Mouse (Mus musculus) kidney, adult 9 months (tissue): ENCODE results near the gene Mall.

Source experiments
- DNase-seq: peaks from one replicate; pipeline ENCODE4 v3.0.0; 2022

Gene Mall

GRCm38 (mm10) chr2:127729671-127730070 lies at the start of gene Mall:
Gene Mall, minus strand, starts transcription at chr2:127729932.
- no peak for DNase-seq

- DNase-seq, result no peak
Observed at GRCm38 (mm10) chr2:127778451-127778850, 48.7 kb upstream of the Mall start.

GRCm38 (mm10) chr2:127775013-127775412 lies 45.3 kb upstream of the Mall start:
- DNase-seq, result peak; percentile 12

GRCm38 (mm10) chr2:127774578-127774941 lies 44.8 kb upstream of the Mall start:
- no peak for DNase-seq

GRCm38 (mm10) chr2:127773938-127774577 lies 44.3 kb upstream of the Mall start:
- no peak for DNase-seq

- DNase-seq, result no peak
Observed at GRCm38 (mm10) chr2:127761587-127761986, 31.9 kb upstream of the Mall start.

GRCm38 (mm10) chr2:127760429-127761000 lies 30.8 kb upstream of the Mall start:
- DNase-seq, result no peak

- DNase-seq, result no peak
Observed at GRCm38 (mm10) chr2:127760014-127760413, 30.3 kb upstream of the Mall start.

GRCm38 (mm10) chr2:127759157-127759880 lies 29.6 kb upstream of the Mall start:
- DNase-seq, result no peak

GRCm38 (mm10) chr2:127757171-127757570 lies 27.4 kb upstream of the Mall start:
- DNase-seq, result no peak

GRCm38 (mm10) chr2:127754113-127754512 lies 24.4 kb upstream of the Mall start:
- no peak for DNase-seq

GRCm38 (mm10) chr2:127751849-127752610 lies 22.3 kb upstream of the Mall start:
- no peak for DNase-seq

- no peak for DNase-seq
Observed at GRCm38 (mm10) chr2:127749376-127749775, 19.6 kb upstream of the Mall start.

GRCm38 (mm10) chr2:127748316-127748715 lies 18.6 kb upstream of the Mall start:
- DNase-seq, result no peak

GRCm38 (mm10) chr2:127742637-127743036 lies 12.9 kb upstream of the Mall start:
- no peak for DNase-seq

GRCm38 (mm10) chr2:127740756-127741519 lies 11.2 kb upstream of the Mall start:
- DNase-seq, result no peak

GRCm38 (mm10) chr2:127737885-127738284 lies 8.2 kb upstream of the Mall start:
- no peak for DNase-seq

GRCm38 (mm10) chr2:127736631-127737209 lies 7.0 kb upstream of the Mall start:
- peak; percentile 20 for DNase-seq

GRCm38 (mm10) chr2:127735512-127736145 lies 5.9 kb upstream of the Mall start:
- peak; percentile 14 for DNase-seq

- no peak for DNase-seq
Observed at GRCm38 (mm10) chr2:127734889-127735288, 5.2 kb upstream of the Mall start.

GRCm38 (mm10) chr2:127730301-127730997 lies 717 bp upstream of the Mall start:
- DNase-seq, result no peak
